Mouse (Mus musculus) forebrain, embryonic 12.5 days (tissue): ENCODE results near the gene Elf2. TPM values are rescaled to one million over a fixed set of nuclear protein-coding genes. Genes with fewer than 3 reads are reported as not detected.

Experiments used
- ATAC-seq: fragments of 200-750 bp; cut with Nextera tagmentation; 2 replicates; pipeline ENCODE4 v1.8.0; 2017; ENCODE audit warnings: moderate TSS enrichment; ENCODE audit not compliant: low FRiP score
- H3K27ac ChIP-seq: fragments of 300-500 bp; sonication (generic); 2 replicates; pipeline ENCODE4 v1.5.1; 2016; ENCODE audit warnings: mild to moderate bottlenecking
- H3K27me3 ChIP-seq: fragments of 300-500 bp; sonication (generic); 2 replicates; pipeline ENCODE4 v1.6.1; 2016; ENCODE audit warnings: mild to moderate bottlenecking
- H3K36me3 ChIP-seq: fragments of 300-500 bp; sonication (generic); replicated peaks from 2 replicates; pipeline ENCODE4 v1.6.1; 2016; ENCODE audit warnings: mild to moderate bottlenecking
- H3K4me1 ChIP-seq: fragments of 300-500 bp; sonication (generic); 2 replicates; pipeline ENCODE4 v1.6.1; 2016
- H3K4me2 ChIP-seq: fragments of 300-500 bp; sonication (generic); 2 replicates; pipeline ENCODE4 v1.6.1; 2016; ENCODE audit warnings: mild to moderate bottlenecking, moderate library complexity
- H3K4me3 ChIP-seq: fragments of 300-500 bp; sonication (generic); replicated peaks from 2 replicates; pipeline ENCODE4 v1.5.1; 2016; ENCODE audit warnings: mild to moderate bottlenecking
- H3K9ac ChIP-seq: fragments of 300-500 bp; sonication (generic); 2 replicates; pipeline ENCODE4 v1.6.1; 2016; ENCODE audit warnings: mild to moderate bottlenecking
- H3K9me3 ChIP-seq: fragments of 300-500 bp; sonication (generic); 2 replicates; pipeline ENCODE4 v1.6.1; 2016
- WGBS: fragments of 180-500 bp; shearing (Covaris S2); methylation state at CpG from one replicate; pipeline ENCODE4 v1.1.7; 2016; 5-methylcytosine and 5-hydroxymethylcytosine counted together
- polyA plus RNA-seq: library from polyadenylated mRNA; unstranded; fragments of >200 nt; fragmentation: Nextera tagmentation; extraction: Ambion mirVana; gene quantifications from 2 replicates; pipeline ENCODE4 v1.2.1, GENCODE M21; 2016

Gene Elf2
- polyA plus RNA-seq, 1 experiment from 2014 or later = 43.8 TPM

DNA sequence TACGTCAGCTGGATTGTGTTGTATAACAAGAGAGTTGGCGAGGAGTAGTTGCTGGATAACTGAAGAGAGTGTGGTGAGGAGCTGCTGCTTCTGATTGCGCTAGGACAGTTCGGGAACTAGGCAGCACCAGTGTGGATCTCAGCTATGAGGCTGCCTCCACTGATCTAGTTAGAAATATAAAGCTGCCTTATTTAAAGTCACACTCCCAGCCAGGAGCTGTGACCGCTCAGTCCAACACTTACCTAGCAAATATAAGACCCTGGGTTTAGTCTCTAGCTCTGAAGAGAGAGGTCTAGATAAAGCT lies 105.8 kb downstream of the Elf2 start:
- H3K4me3 ChIP-seq = no peak overlapping the region
- WGBS = 82% methylated on average over 5 of the region's 5 CpGs

DNA sequence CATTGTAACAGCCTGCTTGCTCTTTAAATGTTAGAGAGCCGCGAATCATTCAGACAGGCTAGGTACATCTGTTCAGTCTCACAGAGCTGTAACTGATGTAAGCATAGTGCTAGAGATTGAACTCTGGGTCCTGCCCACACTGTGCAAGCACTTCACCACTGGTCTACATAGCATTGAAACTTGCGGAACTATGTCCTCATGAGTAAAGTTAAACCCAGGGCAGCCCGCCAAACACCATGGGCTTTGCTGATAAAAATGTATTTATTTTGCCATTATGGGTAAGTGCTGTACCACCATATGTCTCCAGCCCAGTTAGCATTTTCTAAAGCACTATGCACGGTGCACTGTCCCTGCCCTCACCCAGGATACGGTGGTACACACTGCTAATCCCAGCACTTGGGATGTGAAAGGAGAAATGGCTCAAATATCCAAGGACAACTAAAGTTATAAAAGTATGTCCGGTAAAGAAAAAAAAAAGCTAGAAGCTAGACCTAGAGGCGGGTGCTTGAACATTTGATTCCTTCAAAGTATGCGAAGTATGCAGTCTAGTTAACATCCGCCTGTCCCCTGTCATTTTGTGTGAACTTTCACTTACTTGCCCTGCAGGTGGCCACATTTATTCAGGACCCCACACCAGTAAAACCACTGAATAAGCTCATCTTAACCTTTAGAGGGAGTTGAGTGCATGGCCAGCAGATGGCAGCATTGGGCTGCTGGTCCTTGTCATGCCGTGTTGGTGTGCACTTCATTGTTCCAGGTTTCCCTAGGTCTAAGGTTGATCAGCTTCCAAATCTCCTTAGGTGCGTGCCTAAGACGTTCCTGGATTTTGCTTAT lies 106.3 kb downstream of the Elf2 start:
- Histone ChIP-seq H3K9me3 (no peaks in the 10 kb centered on the region), H3K9ac (no peak overlapping the region), H3K36me3 (no peaks in the 10 kb centered on the region), H3K27me3 (no peaks in the 10 kb centered on the region), H3K27ac (no peak overlapping the region), H3K4me1 (0 out of 2 replicates have a peak, but pooled peaks cover 9% of the 10 kb centered on the region), H3K4me3 (no peak overlapping the region), H3K4me2 (no peak overlapping the region)
- ATAC-seq = peak; percentile 84
- WGBS = 50% methylated on average over 13 of the region's 13 CpGs

More for the DNA sequence above, 105.8 kb downstream of the Elf2 start:
- H3K9me3 ChIP-seq = no peaks in the 10 kb centered on the region
- 0 out of 2 replicates have a peak, but pooled peaks cover 5% of the 10 kb centered on the region for H3K4me1 ChIP-seq
- no peak overlapping the region for H3K4me2 ChIP-seq
- H3K36me3 ChIP-seq = 0 out of 2 replicates have a peak, but pooled peaks cover 4% of the 10 kb centered on the region
- H3K9ac ChIP-seq = no peak overlapping the region
- H3K27ac ChIP-seq = no peak overlapping the region
- H3K27me3 ChIP-seq = no peaks in the 10 kb centered on the region
- ATAC-seq = no peak

DNA sequence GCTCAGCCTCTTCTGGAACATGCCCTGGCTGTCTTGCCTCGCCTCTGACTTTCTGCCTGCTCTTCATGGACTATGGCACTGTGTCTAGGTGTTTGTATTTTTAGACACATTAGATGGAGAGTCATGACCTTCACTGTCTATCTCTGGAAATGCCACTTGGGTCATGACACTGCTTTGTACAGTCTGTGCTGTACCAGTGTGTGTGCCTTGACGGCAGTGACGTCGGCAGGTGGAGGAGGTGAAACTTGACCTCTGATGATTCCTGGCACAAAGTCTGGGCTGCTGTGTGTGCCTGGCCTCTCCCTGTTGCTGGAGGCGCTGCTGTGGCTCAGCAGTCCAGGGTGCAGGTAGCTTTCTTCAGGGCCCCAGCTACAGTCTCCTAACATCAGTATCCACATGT lies 107.0 kb downstream of the Elf2 start:
- 82% methylated on average over 5 of the region's 5 CpGs for WGBS
- Histone ChIP-seq H3K27me3 (no peaks in the 10 kb centered on the region), H3K4me3 (no peak overlapping the region), H3K27ac (no peak overlapping the region), H3K4me1 (0 out of 2 replicates have a peak, but pooled peaks cover 9% of the 10 kb centered on the region), H3K9ac (no peak overlapping the region), H3K4me2 (no peak overlapping the region), H3K36me3 (no peaks in the 10 kb centered on the region), H3K9me3 (no peaks in the 10 kb centered on the region)
- ATAC-seq = no peak

DNA sequence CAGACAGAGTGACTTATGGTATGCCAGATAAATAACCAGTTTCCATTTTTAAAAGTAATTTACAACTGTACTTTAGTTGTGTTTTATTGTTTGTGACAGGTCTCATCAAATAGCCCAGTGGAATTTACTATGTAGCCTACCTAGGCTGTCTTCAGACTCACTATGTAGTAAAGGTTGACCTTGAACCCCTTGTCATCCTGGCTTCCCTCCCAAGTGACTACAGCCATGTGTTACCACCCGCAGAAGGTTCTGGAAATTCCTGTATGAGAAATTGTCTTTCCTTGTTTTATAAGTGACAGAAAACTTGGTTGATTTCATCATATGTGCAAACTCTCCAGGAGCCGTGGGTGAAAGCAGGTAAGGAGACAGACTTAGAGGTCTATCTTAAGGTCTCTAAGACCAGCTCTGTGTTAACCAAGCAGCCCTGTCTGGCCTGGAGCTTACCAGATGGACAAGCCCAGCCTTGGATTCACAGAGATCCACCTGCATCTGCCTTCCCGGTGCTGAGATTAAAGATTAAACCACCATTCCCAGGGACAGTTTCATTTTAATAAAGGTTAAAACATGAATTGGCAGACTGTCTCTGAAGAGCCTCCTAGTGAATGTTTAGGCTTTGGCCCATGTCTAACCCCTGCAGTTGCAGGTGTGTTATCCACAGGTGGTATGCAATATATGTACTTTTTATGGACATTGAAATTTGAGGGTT lies 108.1 kb downstream of the Elf2 start:
- 92% methylated on average over 3 of the region's 3 CpGs for WGBS
- H3K9ac ChIP-seq = no peak overlapping the region
- no peak overlapping the region for H3K4me2 ChIP-seq
- H3K4me1 ChIP-seq = 0 out of 2 replicates have a peak, but pooled peaks cover 9% of the 10 kb centered on the region
- H3K4me3 ChIP-seq = no peak overlapping the region
- H3K9me3 ChIP-seq = no peaks in the 10 kb centered on the region
- ATAC-seq = no peak
- H3K36me3 ChIP-seq = no peaks in the 10 kb centered on the region
- H3K27me3 ChIP-seq = no peaks in the 10 kb centered on the region
- H3K27ac ChIP-seq = no peak overlapping the region

GRCm38 (mm10) chr3:51231499-51231898 lies 109.0 kb downstream of the Elf2 start:
- Histone ChIP-seq H3K4me2 (no peak overlapping the region), H3K9ac (no peak overlapping the region), H3K9me3 (no peaks in the 10 kb centered on the region), H3K4me1 (peaks cover 15% of the 10 kb centered on the region), H3K27me3 (no peaks in the 10 kb centered on the region), H3K4me3 (no peak overlapping the region), H3K27ac (no peak overlapping the region), H3K36me3 (no peaks in the 10 kb centered on the region)
- WGBS = 77% methylated on average over 3 of the region's 3 CpGs
- no peak for ATAC-seq

GRCm38 (mm10) chr3:51230886-51231285 lies 109.6 kb downstream of the Elf2 start:
- H3K4me3 ChIP-seq = no peak overlapping the region
- H3K27me3 ChIP-seq = no peaks in the 10 kb centered on the region
- 78% methylated on average over 5 of the region's 5 CpGs for WGBS
- ATAC-seq = no peak
- no peak overlapping the region for H3K27ac ChIP-seq
- H3K36me3 ChIP-seq = no peaks in the 10 kb centered on the region
- no peak overlapping the region for H3K4me2 ChIP-seq
- peaks cover 21% of the 10 kb centered on the region for H3K4me1 ChIP-seq
- no peak overlapping the region for H3K9ac ChIP-seq
- no peaks in the 10 kb centered on the region for H3K9me3 ChIP-seq

DNA sequence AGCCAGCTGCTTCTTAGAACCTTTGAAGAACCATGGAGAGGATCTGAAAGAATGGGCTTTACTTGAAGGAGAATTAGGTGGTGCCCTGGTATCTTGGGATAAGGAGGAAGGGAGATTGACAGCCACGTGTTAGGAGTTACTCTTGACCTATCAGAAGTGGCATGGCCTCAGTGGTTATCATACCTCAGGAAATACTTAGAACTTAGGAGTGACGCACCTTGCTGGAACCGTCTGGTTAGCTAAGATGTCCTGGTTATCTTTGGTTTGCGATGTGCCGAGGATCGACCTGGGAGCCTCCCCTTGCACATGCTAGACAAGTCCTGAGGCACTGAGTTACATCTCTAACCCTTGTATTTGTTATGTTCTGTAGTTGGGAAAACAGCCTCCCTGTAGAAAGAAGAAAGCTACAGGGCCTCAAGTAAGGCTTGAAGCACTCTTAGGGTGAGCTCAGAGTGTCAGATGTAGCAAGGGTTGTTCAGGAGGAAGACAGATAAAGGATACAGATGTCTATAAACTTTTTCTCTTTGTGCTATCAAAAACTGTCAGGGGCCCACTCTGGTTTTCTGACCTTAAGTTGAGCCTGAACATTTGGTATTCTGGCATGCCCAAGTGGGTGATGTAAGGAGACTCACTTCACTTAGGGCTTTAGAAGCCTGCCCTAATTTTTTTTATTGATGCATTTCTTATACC lies 110.2 kb downstream of the Elf2 start:
- Histone ChIP-seq H3K9ac (no peak overlapping the region), H3K4me2 (no peak overlapping the region), H3K36me3 (no peaks in the 10 kb centered on the region), H3K4me1 (peaks cover 26% of the 10 kb centered on the region), H3K4me3 (no peak overlapping the region), H3K27me3 (no peaks in the 10 kb centered on the region), H3K27ac (no peak overlapping the region), H3K9me3 (no peaks in the 10 kb centered on the region)
- no peak for ATAC-seq
- 93% methylated on average over 6 of the region's 6 CpGs for WGBS

DNA sequence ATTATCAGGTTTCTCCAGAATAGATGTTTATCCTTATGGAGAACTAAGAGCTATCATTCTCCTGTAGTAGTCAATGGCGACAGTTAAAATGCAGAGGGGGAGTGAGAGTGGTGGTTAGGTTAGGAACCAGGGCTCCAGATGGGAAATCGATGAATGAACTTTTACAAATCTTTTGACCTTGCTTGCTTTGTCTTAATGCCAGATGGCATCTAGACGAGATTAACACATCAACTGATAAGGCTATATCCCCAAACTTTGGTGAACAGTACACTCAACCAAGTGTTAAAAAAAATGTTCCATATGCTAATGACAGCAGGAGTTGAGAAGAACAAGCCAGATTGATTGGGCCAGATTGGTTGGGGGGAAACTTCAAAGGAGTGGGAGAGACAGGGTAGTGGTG lies 111.2 kb downstream of the Elf2 start:
- 83% methylated on average over 3 of the region's 3 CpGs for WGBS
- no peak overlapping the region for H3K4me2 ChIP-seq
- no peak overlapping the region for H3K4me3 ChIP-seq

DNA sequence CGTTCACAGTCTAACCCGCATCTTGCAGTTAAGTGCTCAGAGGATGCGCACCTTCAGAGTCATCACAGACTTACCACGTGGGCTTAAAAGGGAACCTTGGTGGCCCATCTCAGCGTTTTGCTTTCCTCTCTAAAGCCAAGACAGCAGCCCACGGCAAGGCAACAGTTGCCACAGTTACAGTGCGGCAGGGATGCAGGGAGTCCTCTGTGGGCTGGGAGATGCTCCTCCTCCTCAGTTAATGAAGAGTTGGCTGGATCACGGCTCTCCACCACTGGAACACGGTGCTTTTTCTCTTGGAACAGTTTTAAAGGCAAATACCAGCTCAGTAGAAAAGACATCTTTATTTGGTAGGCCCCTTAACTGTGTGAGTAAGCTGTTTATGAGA lies 111.7 kb downstream of the Elf2 start:
- Histone ChIP-seq H3K9me3 (no peaks in the 10 kb centered on the region), H3K4me2 (no peak overlapping the region), H3K27me3 (no peaks in the 10 kb centered on the region), H3K36me3 (no peaks in the 10 kb centered on the region), H3K9ac (no peak overlapping the region), H3K27ac (no peak overlapping the region), H3K4me1 (peaks cover 24% of the 10 kb centered on the region), H3K4me3 (no peak overlapping the region)
- no peak for ATAC-seq
- 84% methylated on average over 9 of the region's 9 CpGs for WGBS

More for the DNA sequence above, 111.2 kb downstream of the Elf2 start:
- Histone ChIP-seq H3K27ac (no peak overlapping the region), H3K27me3 (no peaks in the 10 kb centered on the region), H3K9ac (no peak overlapping the region), H3K9me3 (no peaks in the 10 kb centered on the region), H3K4me1 (peaks cover 23% of the 10 kb centered on the region), H3K36me3 (no peaks in the 10 kb centered on the region)
- ATAC-seq = no peak

GRCm38 (mm10) chr3:51228038-51228820 lies 112.2 kb downstream of the Elf2 start:
- Histone ChIP-seq H3K27me3 (no peaks in the 10 kb centered on the region), H3K4me2 (no peak overlapping the region), H3K4me1 (peaks cover 29% of the 10 kb centered on the region), H3K27ac (no peak overlapping the region), H3K4me3 (no peak overlapping the region), H3K9me3 (no peaks in the 10 kb centered on the region), H3K9ac (no peak overlapping the region), H3K36me3 (no peaks in the 10 kb centered on the region)
- ATAC-seq = no peak
- WGBS = 82% methylated on average over 10 of the region's 10 CpGs

GRCm38 (mm10) chr3:51226601-51227000 lies 113.9 kb downstream of the Elf2 start:
- WGBS = 93% methylated on average over 3 of the region's 3 CpGs
- Histone ChIP-seq H3K27ac (no peak overlapping the region), H3K4me3 (no peak overlapping the region), H3K27me3 (0 out of 2 replicates have a peak, but pooled peaks cover 4% of the 10 kb centered on the region), H3K4me1 (peaks cover 29% of the 10 kb centered on the region), H3K36me3 (no peaks in the 10 kb centered on the region), H3K9ac (no peak overlapping the region), H3K9me3 (no peaks in the 10 kb centered on the region), H3K4me2 (no peak overlapping the region)
- no peak for ATAC-seq

- H3K4me2 ChIP-seq = peak overlapping the region; percentile 76
- no peak overlapping the region for H3K9ac ChIP-seq
Measured at GRCm38 (mm10) chr3:51225979-51226378, 114.5 kb downstream of the Elf2 start.

More at GRCm38 (mm10) chr3:51225979-51226378, 114.5 kb downstream of the Elf2 start:
- no peaks in the 10 kb centered on the region for H3K9me3 ChIP-seq
- WGBS = 95% methylated on average over 10 of the region's 10 CpGs
- 0 out of 2 replicates have a peak, but pooled peaks cover 4% of the 10 kb centered on the region for H3K27me3 ChIP-seq
- no peaks in the 10 kb centered on the region for H3K36me3 ChIP-seq
- no peak overlapping the region for H3K27ac ChIP-seq
- H3K4me3 ChIP-seq = peak overlapping the region; percentile 94; the same call in 1 of the 2 replicates
- H3K4me1 ChIP-seq = peaks cover 29% of the 10 kb centered on the region
- ATAC-seq = no peak
